Mouse (Mus musculus): ENCODE results near the gene Ism1.

Gene Ism1

GRCm38 (mm10) chr2:139677809-139678274 lies at the start of gene Ism1:
Gene Ism1 (plus strand): TSS chr2:139678178.
- DNase-seq (ENCODE audit: extremely low spot score, low read depth, low spot score): no peak

GRCm38 (mm10) chr2:139628731-139629130 lies 49.2 kb upstream of the Ism1 start:
- no peak for DNase-seq (ENCODE audit: extremely low spot score, low read depth, low spot score)

- DNase-seq (ENCODE audit: extremely low spot score, low read depth, low spot score): no peak
Observed at GRCm38 (mm10) chr2:139629653-139630052, 48.3 kb upstream of the Ism1 start.

GRCm38 (mm10) chr2:139634506-139634905 lies 43.5 kb upstream of the Ism1 start:
- DNase-seq (ENCODE audit: extremely low spot score, low read depth, low spot score): no peak

GRCm38 (mm10) chr2:139637861-139638260 lies 40.1 kb upstream of the Ism1 start:
- no peak for DNase-seq (ENCODE audit: extremely low spot score, low read depth, low spot score)

- no peak for DNase-seq (ENCODE audit: extremely low spot score, low read depth, low spot score)
Observed at GRCm38 (mm10) chr2:139641757-139642385, 36.1 kb upstream of the Ism1 start.

GRCm38 (mm10) chr2:139649518-139649917 lies 28.5 kb upstream of the Ism1 start:
- no peak for DNase-seq (ENCODE audit: extremely low spot score, low read depth, low spot score)

- DNase-seq (ENCODE audit: extremely low spot score, low read depth, low spot score): no peak
Observed at GRCm38 (mm10) chr2:139656750-139657149, 21.2 kb upstream of the Ism1 start.

GRCm38 (mm10) chr2:139671838-139672237 lies 6.1 kb upstream of the Ism1 start:
- no peak for DNase-seq (ENCODE audit: extremely low spot score, low read depth, low spot score)

- DNase-seq (ENCODE audit: extremely low spot score, low read depth, low spot score): no peak
Observed at GRCm38 (mm10) chr2:139672371-139672770, 5.6 kb upstream of the Ism1 start.

GRCm38 (mm10) chr2:139677065-139677762 lies 764 bp upstream of the Ism1 start:
- no peak for DNase-seq (ENCODE audit: extremely low spot score, low read depth, low spot score)

GRCm38 (mm10) chr2:139678275-139679140 lies 530 bp downstream of the Ism1 start:
- no peak for DNase-seq (ENCODE audit: extremely low spot score, low read depth, low spot score)

- DNase-seq (ENCODE audit: extremely low spot score, low read depth, low spot score): no peak
Observed at GRCm38 (mm10) chr2:139682540-139682939, 4.6 kb downstream of the Ism1 start.

- DNase-seq (ENCODE audit: extremely low spot score, low read depth, low spot score): no peak
Observed at GRCm38 (mm10) chr2:139689442-139690003, 11.5 kb downstream of the Ism1 start.

- no peak for DNase-seq (ENCODE audit: extremely low spot score, low read depth, low spot score)
Observed at GRCm38 (mm10) chr2:139693521-139693920, 15.5 kb downstream of the Ism1 start.

GRCm38 (mm10) chr2:139694638-139695037 lies 16.7 kb downstream of the Ism1 start:
- no peak for DNase-seq (ENCODE audit: extremely low spot score, low read depth, low spot score)

GRCm38 (mm10) chr2:139696578-139696977 lies 18.6 kb downstream of the Ism1 start:
- DNase-seq (ENCODE audit: extremely low spot score, low read depth, low spot score): no peak

GRCm38 (mm10) chr2:139700609-139701008 lies 22.6 kb downstream of the Ism1 start:
- DNase-seq (ENCODE audit: extremely low spot score, low read depth, low spot score): no peak

GRCm38 (mm10) chr2:139704951-139705350 lies 27.0 kb downstream of the Ism1 start:
- DNase-seq (ENCODE audit: extremely low spot score, low read depth, low spot score): no peak

GRCm38 (mm10) chr2:139708194-139708899 lies 30.4 kb downstream of the Ism1 start:
- DNase-seq (ENCODE audit: extremely low spot score, low read depth, low spot score): no peak

GRCm38 (mm10) chr2:139711640-139712039 lies 33.7 kb downstream of the Ism1 start:
- DNase-seq (ENCODE audit: extremely low spot score, low read depth, low spot score): no peak
